Mouse (Mus musculus) gastrocnemius, adult 2 months (tissue): ENCODE data around the gene Wnt1. TPM values are rescaled to one million over a fixed set of nuclear protein-coding genes. Genes with fewer than 3 reads are reported as not detected.
"Not testable (repeated sequence)": the region's sequence is repeated elsewhere in the genome, so short reads cannot be mapped to it uniquely, and the experiment has no call there.

ENCODE experiments used
- DNase-seq: peaks from one replicate; pipeline ENCODE4 v3.0.0; 2022
- H3K27ac ChIP-seq: fragments of 200-600 bp; 2 replicates; pipeline ENCODE4 v1.8.1; 2022; ENCODE audit warnings: mild to moderate bottlenecking
- H3K4me3 ChIP-seq: fragments of 200-600 bp; 2 replicates; pipeline ENCODE4 v1.8.1; 2022; ENCODE audit warnings: mild to moderate bottlenecking, moderate library complexity
- CTCF ChIP-seq: fragments of 200-600 bp; IDR thresholded peaks from 2 replicates; pipeline ENCODE4 v1.8.1; 2022; ENCODE audit warnings: antibody characterized with exemption, mild to moderate bottlenecking, moderate library complexity
- intact Hi-C: fragments of 180-260 bp; cut with DNase I; formaldehyde crosslinking; loops from one replicate; pipeline ENCODE4 v1.15.1; 2025
- total RNA-seq, 2 experiments: library from RNA; stranded (reverse); gene quantifications; 2 replicates each; pipeline ENCODE4 v1.2.3; 2021

Wnt1 gene
- total RNA-seq, 2 experiments from 2014 or later: 0.08 TPM; not detected in 1

DNA sequence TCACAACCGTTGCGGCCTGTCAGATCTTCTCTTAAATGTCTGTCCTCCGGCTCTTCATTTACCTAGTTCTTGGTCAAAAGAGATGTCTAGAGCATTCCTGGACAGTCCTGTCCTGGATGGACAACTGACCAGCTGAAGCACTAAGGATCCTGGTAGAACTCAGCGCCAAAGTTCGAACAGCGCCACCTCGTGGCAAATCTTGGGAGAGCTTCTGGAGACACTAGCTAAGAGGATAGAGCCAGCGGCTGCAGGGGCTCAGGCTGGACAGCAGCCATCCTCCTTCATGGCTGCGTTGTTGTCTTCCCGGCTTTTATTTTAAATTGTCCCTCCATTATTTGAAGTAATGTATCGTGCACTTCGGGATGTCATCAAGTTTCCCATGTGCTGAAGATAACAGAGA, 9.7 kb downstream of the Wnt1 start:
- H3K27ac ChIP-seq: no peak overlapping the region
- H3K4me3 ChIP-seq: no peak overlapping the region
- intact Hi-C loops: no loop called here
- peak; percentile 87 for TF ChIP-seq CTCF
- DNase-seq: peak; percentile 85

DNA sequence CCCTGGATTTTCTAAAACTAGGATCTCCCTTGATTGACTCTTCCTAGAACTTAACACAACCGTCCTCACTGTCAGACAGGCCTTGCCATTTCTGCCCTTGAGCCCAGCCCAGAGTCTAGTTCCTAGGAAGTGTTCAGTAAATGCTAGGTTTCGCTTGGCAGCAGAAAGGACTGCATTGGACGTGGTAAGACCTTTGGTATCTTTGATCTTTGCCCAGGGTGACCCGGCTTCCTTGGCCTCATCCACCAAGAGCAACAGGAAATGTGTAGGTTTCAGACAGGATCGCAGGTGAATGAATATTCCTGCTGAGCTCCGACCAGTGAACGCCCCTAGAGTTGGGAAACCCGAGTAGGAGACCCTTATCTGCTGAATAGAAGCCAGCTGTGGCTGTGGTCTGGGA, 13.3 kb downstream of the Wnt1 start:
- H3K27ac ChIP-seq: no peak overlapping the region
- intact Hi-C loops: loop anchor here (5.0 kb wide), 2 partner anchors 96 to 141 kb away; partner anchors contain the start of genes Ccdc65 and Ddx23
- no peak for TF ChIP-seq CTCF
- H3K4me3 ChIP-seq: no peak overlapping the region
- no peak for DNase-seq

GRCm38 (mm10) chr15:98804054-98804453, 14.4 kb downstream of the Wnt1 start:
- H3K4me3 ChIP-seq: peak overlapping the region; percentile 51
- TF ChIP-seq CTCF: peak; percentile 92
- H3K27ac ChIP-seq: no peak overlapping the region
- intact Hi-C loops: loop anchor here (5.0 kb wide), 2 partner anchors 97 to 142 kb away; partner anchors contain the start of genes Ccdc65 and Ddx23
- peak; percentile 84 for DNase-seq

GRCm38 (mm10) chr15:98805324-98806040, 15.8 kb downstream of the Wnt1 start:
- Histone ChIP-seq H3K27ac (peak overlapping the region; percentile 53), H3K4me3 (peak overlapping the region; percentile 76)
- TF ChIP-seq CTCF: peak; percentile 70
- intact Hi-C loops: no loop called here
- DNase-seq: peak; percentile 78

GRCm38 (mm10) chr15:98806071-98806808, 16.6 kb downstream of the Wnt1 start:
- TF ChIP-seq CTCF: no peak
- intact Hi-C loops: no loop called here
- peak overlapping the region; percentile 76 for H3K4me3 ChIP-seq

GRCm38 (mm10) chr15:98806809-98807770, 17.4 kb downstream of the Wnt1 start:
- no peak for TF ChIP-seq CTCF

More at GRCm38 (mm10) chr15:98806071-98806808, 16.6 kb downstream of the Wnt1 start:
- DNase-seq: no peak
- H3K27ac ChIP-seq: no peak overlapping the region

GRCm38 (mm10) chr15:98807895-98808650, 18.4 kb downstream of the Wnt1 start:
- no peak for TF ChIP-seq CTCF
- intact Hi-C loops: no loop called here
- H3K4me3 ChIP-seq: peak overlapping the region; percentile 76
- peak overlapping the region; percentile 28; the same call in 1 of the 2 replicates for H3K27ac ChIP-seq
- DNase-seq: peak; percentile 74

More at GRCm38 (mm10) chr15:98806809-98807770, 17.4 kb downstream of the Wnt1 start:
- peak overlapping the region; percentile 76 for H3K4me3 ChIP-seq
- intact Hi-C loops: no loop called here
- peak; percentile 49 for DNase-seq
- no peak overlapping the region for H3K27ac ChIP-seq

DNA sequence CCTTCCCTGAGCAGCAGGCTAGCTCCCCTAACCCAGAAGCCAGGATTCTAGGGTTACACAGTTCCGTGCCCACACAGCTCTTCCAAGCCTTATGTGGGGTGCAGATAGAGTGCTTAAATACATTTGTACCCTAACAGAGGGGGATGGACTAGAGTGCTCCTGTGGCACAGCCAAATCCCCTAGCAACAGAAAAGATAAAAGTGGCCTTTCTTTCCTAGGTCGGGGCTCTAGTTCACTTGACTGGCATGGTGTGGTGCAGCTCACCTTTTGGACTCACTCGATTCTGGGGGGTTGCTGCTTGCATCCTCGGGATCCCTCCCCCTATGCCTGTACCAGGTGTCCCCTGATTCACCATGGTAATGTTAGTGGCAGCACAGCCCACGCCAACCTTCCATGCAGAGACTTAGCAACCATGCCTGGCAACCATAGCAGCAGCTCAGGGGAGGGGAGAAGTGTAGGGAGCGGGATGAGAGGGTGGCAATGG, 19.0 kb downstream of the Wnt1 start:
- TF ChIP-seq CTCF: no peak
- Histone ChIP-seq H3K27ac (peak overlapping the region; percentile 28; the same call in 1 of the 2 replicates), H3K4me3 (peak overlapping the region; percentile 76)
- DNase-seq: no peak
- intact Hi-C loops: no loop called here

DNA sequence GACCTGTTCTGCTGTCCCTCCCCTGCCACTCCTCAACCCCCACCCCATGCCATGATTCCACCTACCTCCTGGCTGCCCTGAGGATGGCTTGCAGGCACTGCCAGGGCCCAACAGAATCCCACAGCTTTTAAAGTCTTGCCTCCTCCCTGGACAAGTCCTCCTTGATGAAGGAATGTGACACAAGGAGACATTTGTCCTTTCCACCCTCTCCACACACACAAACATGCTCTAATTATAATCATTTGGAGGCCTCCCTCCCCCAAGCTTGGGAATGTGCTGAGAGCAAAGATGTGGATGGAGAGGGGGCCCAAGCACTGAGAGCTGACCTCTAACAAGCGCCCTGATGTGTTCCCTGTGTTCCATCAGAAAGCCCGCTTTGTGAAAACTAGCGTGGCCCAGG, 19.7 kb downstream of the Wnt1 start, which contains the start of gene Ddn:
Gene Ddn, minus strand, starts transcription at position 101 of the 400 bp plus-strand sequence.
- intact Hi-C loops: no loop called here
- no peak for DNase-seq
- Histone ChIP-seq H3K4me3 (peak within 1 kb of the TSS; percentile 76), H3K27ac (peak within 1 kb of the TSS; percentile 28; the same call in 1 of the 2 replicates)
- no peak for TF ChIP-seq CTCF

DNA sequence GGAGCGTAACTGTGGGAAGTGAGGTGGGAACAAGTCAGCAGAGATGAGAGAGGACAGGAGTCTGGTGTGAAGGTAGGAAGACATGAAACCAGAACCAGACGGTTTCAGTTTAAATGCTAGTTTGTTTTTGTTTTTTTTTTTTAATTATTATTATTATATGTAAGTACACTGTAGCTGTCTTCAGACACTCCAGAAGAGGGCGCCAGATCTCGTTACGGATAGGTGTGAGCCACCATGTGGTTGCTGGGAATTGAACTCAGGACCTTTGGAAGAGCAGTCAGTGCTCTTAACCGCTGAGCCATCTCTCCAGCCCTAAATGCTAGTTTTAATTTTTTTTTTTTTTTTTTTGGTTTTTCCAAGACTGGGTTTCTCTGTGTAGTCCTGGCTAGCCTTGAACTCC, 20.6 kb downstream of the Wnt1 start:
- H3K4me3 ChIP-seq, DNase-seq, H3K27ac ChIP-seq, intact Hi-C loops: not testable (repeated sequence)
- TF ChIP-seq CTCF: peak; percentile 34

DNA sequence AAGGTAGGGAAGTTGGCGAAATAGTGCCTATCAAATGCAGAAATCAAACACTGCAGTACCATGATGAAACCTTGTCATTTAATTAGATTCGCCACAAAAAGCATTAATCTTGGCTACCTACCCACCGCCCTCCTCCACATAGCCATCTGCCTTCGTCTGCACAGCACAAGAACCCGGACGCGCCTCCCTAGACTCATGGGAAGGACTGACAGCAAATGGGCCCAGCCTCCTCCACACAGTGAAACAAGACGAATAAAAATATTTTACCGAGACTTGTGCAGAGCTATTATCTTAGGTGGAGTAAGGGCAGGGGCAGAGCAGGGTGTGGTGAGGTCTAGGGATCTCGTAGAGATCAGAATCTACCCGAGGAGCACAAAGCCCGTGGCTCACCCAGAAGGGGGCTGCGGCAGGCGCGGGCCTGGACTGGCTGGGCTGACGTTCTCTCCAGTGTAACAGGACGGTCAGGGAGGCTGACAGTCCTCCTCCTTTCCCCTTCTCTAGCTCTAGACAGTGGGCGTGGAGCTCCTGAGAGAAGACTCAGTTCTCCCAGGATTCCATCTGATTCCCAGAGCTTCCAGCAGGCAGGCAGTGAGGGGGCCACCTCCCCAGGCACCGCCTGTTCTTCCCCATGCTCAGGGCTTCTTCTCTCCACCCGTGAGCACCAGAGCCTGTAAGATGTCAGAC, 23.2 kb downstream of the Wnt1 start:
- DNase-seq: no peak
- no peak overlapping the region for H3K27ac ChIP-seq
- no peak overlapping the region for H3K4me3 ChIP-seq
- intact Hi-C loops: no loop called here
- no peak for TF ChIP-seq CTCF
